Mouse (Mus musculus) gastrocnemius, postnatal 14 days (tissue): Measurements from ENCODE around the gene Nod1. TPM values are rescaled to one million over a fixed set of nuclear protein-coding genes. Genes with fewer than 3 reads are reported as not detected.

ENCODE experiments used
- DNase-seq: peaks from one replicate; pipeline ENCODE4 v3.0.0; 2021; ENCODE audit warnings: mixed read lengths
- intact Hi-C: fragments of 180-260 bp; cut with DNase I; formaldehyde crosslinking; loops from one replicate; pipeline ENCODE4 v1.15.1; 2025; ENCODE audit warnings: low total_unique reads
- total RNA-seq, 2 experiments: library from RNA; stranded (reverse); gene quantifications; 2 replicates each; pipeline ENCODE4 v1.2.3; 2021

Gene Nod1
- total RNA-seq, 2 experiments from 2014 or later, result 6.3 to 8.2 TPM

- no peak for DNase-seq
- intact Hi-C loops, result no loop called here
These were observed 23.7 kb downstream of the Nod1 start for GRCm38 (mm10) chr6:54948682-54949081.

- DNase-seq, result no peak
- intact Hi-C loops, result no loop called here
These were observed 26.0 kb downstream of the Nod1 start for GRCm38 (mm10) chr6:54946241-54946953.

GRCm38 (mm10) chr6:54944551-54944950, 27.9 kb downstream of the Nod1 start:
- intact Hi-C loops, result no loop called here
- no peak for DNase-seq

GRCm38 (mm10) chr6:54943753-54944152, 28.7 kb downstream of the Nod1 start:
- no peak for DNase-seq
- intact Hi-C loops, result no loop called here

GRCm38 (mm10) chr6:54943292-54943691, 29.1 kb downstream of the Nod1 start:
- no peak for DNase-seq
- intact Hi-C loops, result no loop called here

- DNase-seq, result no peak
- intact Hi-C loops, result no loop called here
These were observed 31.3 kb downstream of the Nod1 start for GRCm38 (mm10) chr6:54941149-54941548.

- intact Hi-C loops, result no loop called here
- no peak for DNase-seq
These were observed 32.3 kb downstream of the Nod1 start for GRCm38 (mm10) chr6:54940126-54940525.

GRCm38 (mm10) chr6:54939631-54940030, 32.8 kb downstream of the Nod1 start:
- DNase-seq, result peak; percentile 49
- intact Hi-C loops, result no loop called here

- DNase-seq, result no peak
- intact Hi-C loops, result no loop called here
These were observed 35.9 kb downstream of the Nod1 start for GRCm38 (mm10) chr6:54936496-54936895.

- DNase-seq, result no peak
- intact Hi-C loops, result loop anchor here (5.0 kb wide), 1 partner anchor 32 kb away; no protein-coding TSS in a partner anchor
These were observed 37.5 kb downstream of the Nod1 start for GRCm38 (mm10) chr6:54934930-54935329.

GRCm38 (mm10) chr6:54934313-54934712, 38.1 kb downstream of the Nod1 start:
- intact Hi-C loops, result loop anchor here (5.0 kb wide), 1 partner anchor 33 kb away; no protein-coding TSS in a partner anchor
- no peak for DNase-seq

- DNase-seq, result no peak
- intact Hi-C loops, result loop anchor here (5.0 kb wide), 1 partner anchor 33 kb away; no protein-coding TSS in a partner anchor
These were observed 38.5 kb downstream of the Nod1 start for GRCm38 (mm10) chr6:54933866-54934265.

GRCm38 (mm10) chr6:54933216-54933615, 39.2 kb downstream of the Nod1 start:
- intact Hi-C loops, result loop anchor here (5.0 kb wide), 1 partner anchor 34 kb away; no protein-coding TSS in a partner anchor
- no peak for DNase-seq

- no peak for DNase-seq
- intact Hi-C loops, result loop anchor here (5.0 kb wide), 1 partner anchor 35 kb away; no protein-coding TSS in a partner anchor
These were observed 39.9 kb downstream of the Nod1 start for GRCm38 (mm10) chr6:54932526-54932925.

- intact Hi-C loops, result loop anchor here (5.0 kb wide), 1 partner anchor 36 kb away; no protein-coding TSS in a partner anchor
- DNase-seq, result no peak
These were observed 40.8 kb downstream of the Nod1 start for GRCm38 (mm10) chr6:54931641-54932040.

GRCm38 (mm10) chr6:54927946-54928345, 44.5 kb downstream of the Nod1 start:
- no peak for DNase-seq
- intact Hi-C loops, result no loop called here

GRCm38 (mm10) chr6:54926899-54927298, 45.5 kb downstream of the Nod1 start:
- no peak for DNase-seq
- intact Hi-C loops, result no loop called here

GRCm38 (mm10) chr6:54925736-54926440, 46.5 kb downstream of the Nod1 start:
- intact Hi-C loops, result no loop called here
- no peak for DNase-seq

- DNase-seq, result no peak
- intact Hi-C loops, result loop anchor here (5.0 kb wide), 2 partner anchors 68 to 88 kb away; partner anchors contain the start of gene Ggct
These were observed 47.9 kb downstream of the Nod1 start for GRCm38 (mm10) chr6:54924538-54924937.

- intact Hi-C loops, result loop anchor here (10.0 kb wide), 3 partner anchors 114 to 246 kb away; no protein-coding TSS in a partner anchor
These were observed 53.9 kb downstream of the Nod1 start for GRCm38 (mm10) chr6:54918521-54918920.

More at GRCm38 (mm10) chr6:54918521-54918920, 53.9 kb downstream of the Nod1 start:
- no peak for DNase-seq
